Mouse (Mus musculus) heart, postnatal 0 days (tissue): Measurements from ENCODE around the gene Kcnma1.

Source experiments
- CTCF ChIP-seq: IDR thresholded peaks from 2 replicates; pipeline ENCODE4 v1.5.1; 2016; ENCODE audit warnings: antibody characterized with exemption, control low read depth, low read depth
- EP300 ChIP-seq: IDR thresholded peaks from 2 replicates; pipeline ENCODE4 v1.6.1; 2016; ENCODE audit warnings: antibody characterized with exemption, low read depth

DNA sequence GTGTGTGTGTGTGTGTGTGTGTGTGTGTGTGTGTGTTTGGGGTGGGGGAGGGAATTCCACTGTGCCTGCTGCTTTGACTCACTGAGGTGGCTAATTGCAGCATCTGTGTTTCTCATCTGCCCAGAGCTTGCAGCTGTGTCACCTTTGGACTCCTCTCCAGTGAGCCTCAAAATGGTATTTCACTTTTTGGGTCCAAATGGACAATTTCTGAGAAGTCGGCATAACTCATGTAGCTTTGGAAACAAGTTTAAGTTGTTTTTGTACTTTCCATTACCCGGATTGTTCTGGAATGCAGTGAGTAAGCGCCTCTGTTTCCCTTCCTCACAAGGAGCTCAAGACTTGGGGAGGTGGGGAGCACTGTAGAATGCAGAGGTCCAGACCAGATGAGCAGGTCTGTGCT lies 317.9 kb downstream of the Kcnma1 start:
- TF ChIP-seq CTCF, result no peak
- no peak for TF ChIP-seq EP300
